Mouse (Mus musculus) CD4-positive helper T cell, adult 2 months (primary cell): ENCODE results near the gene Ptma.
"Not testable (repeated sequence)": the region's sequence is repeated elsewhere in the genome, so short reads cannot be mapped to it uniquely, and the experiment has no call there.

Experiments
- DNase-seq: peaks from one replicate; pipeline ENCODE4 v3.0.0-alpha.2; 2012; ENCODE audit warnings: low read depth, missing footprints, low spot score

Gene Ptma

DNA sequence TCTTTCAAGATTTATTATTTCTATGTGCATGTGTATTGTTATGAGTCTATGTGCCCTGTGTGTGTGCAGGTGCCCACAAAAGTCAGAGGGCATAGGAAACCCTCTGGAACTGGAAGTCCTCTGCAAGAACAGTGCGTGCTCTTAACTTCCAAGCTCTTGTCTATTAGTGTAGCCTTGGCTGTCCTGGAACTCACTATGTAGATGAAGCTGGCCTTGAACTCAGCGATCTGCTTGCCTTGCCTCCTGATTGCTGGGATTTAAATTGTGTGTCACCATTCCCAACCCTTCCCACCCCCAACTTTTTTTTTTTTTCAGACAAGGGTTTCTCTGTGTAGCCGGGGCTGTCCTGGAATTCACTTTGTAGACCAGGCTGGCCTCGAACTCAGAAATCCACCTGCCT, 30.2 kb upstream of the Ptma start:
- no peak for DNase-seq

- no peak for DNase-seq
These were observed 29.2 kb upstream of the Ptma start for GRCm38 (mm10) chr1:86497361-86497760.

DNA sequence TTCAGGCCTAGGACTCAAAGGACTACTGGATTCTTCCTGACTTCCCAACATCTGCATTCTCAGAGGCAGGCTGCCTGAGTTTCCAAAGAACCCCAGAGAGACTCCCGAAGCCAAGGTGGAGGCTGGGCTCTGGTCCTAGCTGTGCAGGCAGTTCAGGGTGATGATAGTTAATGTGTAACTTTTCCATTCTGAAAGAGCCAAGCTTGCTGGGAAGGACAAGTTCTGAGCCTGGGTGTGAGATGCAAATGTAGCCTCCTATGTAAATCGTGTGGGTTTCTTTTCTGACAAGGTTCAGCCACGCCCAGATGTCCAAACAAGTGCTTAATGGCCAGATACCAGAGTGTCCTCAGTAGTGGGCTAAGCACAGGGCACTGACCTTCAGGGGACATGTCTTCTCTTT, 28.5 kb upstream of the Ptma start:
- DNase-seq = no peak

DNA sequence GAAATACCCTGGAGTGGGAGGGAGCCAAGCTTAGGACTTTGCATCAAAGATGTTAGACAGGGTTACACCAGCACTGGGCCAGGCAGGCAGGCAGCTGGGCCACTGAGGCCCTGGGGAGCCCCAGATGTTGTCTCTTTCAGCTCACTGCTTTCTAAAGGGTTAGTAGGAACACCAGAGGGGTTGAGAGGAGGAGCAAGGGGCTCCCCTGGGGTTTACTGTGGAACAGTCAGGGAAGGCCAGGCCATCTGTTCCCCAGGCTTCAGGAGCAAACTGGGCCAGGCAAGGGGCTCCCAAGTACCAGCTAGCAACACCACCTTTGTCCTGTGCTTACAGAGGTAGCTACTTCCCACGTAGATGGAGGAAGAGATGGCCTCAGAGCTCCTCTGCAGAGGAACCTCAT, 27.9 kb upstream of the Ptma start:
- no peak for DNase-seq

DNA sequence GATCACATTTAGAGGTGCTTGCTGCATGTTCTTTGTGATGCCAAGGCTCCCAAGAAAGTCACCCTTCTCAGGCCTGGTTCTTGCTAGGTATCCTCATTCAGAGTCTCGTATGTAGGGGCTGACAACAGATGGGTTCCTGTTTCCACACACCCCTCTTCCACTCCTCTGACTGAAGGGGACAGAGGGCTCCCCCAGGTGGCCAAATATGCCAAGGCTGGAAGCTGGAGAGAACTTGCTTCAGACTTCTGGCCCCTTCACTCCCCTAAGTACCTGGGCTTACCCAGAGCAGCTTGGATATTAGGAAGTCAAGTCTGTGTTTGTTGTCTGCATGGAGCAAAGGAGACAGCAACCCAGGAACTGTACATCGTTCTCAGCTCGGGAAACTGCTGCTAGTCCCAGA, 26.6 kb upstream of the Ptma start:
- peak; percentile 57 for DNase-seq

DNA sequence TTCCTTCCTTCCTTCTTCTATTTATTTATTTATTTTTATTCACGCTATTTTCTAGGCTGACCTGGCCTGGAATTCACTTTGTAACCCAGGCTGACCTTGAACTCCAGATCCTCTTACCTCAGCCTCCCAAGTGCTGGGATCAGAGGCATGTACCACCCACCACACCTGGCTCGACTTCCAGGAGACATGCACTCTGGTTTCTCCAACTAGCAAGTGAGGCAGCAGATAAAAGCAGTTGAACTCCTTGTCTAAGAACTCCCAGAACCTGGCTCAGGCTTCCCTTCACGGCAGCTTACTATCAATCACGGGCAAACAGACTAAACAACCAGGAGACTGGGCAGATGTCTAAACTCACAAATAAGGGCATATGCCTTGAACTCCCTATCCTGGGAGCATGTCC, 25.8 kb upstream of the Ptma start:
- DNase-seq = no peak

DNA sequence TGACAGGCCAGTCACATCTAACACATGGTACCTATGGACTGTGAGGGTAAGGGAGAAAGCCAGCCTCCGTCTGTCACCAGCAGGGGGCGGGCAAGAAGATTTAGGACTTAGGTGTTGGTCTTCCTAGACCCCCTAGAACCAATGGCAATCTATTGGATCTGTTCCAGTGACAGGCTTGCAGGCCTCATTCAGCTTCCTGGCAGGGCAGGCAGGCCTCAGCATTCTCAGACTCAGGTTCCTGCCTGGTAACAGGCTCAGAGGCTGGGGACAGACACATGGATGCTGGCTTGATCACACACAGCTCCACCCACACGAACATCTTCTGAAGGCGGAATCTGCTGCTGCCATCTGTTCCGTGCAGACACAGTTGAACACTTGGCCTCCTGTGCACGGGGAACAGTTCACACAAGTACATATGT, 25.4 kb upstream of the Ptma start:
- DNase-seq = peak; percentile 71

DNA sequence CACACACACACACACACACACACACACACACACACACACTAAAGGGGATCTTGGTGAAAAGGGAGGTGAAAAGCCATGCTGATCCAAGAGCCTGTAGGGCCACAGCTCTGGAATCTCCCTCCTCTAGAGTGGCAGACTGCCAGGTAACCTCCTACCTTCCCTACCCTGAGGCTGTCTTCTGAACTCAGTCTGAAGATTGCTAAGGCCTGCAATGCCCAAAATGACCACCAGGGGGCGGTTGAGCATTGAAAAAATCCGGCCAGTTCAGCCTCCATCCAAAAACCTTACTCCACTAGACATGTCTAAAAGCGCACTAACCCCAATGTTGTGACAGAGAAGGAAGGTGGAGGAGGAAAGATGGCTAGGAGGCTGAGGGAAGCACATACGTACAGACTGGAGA, 25.0 kb upstream of the Ptma start:
- DNase-seq = peak; percentile 92

DNA sequence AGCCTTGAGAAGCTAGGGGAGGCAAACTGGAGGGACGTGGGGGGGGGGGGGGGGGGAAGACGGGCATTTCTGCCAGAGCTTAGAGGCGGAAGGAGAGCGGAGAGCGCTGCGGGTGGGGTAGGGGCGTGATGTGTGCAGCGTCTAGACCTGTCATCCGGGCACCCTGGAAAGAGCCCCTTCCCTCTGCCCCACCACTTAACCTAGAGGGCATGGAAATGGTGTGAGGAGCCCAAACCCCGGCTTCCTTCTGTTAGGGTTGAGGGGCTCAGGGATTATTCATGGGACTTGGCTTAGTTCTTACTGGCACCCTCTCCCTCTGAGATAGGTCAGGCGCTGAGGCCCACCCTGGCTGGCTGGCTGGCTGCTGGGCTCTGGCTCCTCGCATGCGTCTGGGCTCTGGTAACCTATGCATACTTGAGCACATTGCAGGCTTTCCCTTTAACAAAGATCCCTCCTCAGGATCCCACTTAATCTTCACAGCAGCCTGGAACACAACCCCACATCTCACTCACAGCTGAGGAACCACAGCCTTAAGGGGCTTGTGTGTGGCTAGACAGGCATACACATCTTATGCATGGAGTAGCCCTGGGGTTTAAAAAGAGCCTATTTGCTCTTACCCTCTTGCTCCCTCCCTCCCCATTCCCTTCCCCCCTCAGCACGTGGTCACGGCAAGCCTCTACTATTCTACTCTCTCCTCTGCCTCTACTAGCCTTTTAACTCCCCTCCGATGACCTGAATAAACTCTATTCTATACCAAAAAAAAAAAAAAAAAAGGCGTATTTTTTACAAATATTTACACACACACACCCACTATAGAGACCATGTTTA, 24.1 kb upstream of the Ptma start:
- DNase-seq = peak; percentile 44

GRCm38 (mm10) chr1:86503165-86503747, 23.3 kb upstream of the Ptma start:
- peak; percentile 73 for DNase-seq

DNA sequence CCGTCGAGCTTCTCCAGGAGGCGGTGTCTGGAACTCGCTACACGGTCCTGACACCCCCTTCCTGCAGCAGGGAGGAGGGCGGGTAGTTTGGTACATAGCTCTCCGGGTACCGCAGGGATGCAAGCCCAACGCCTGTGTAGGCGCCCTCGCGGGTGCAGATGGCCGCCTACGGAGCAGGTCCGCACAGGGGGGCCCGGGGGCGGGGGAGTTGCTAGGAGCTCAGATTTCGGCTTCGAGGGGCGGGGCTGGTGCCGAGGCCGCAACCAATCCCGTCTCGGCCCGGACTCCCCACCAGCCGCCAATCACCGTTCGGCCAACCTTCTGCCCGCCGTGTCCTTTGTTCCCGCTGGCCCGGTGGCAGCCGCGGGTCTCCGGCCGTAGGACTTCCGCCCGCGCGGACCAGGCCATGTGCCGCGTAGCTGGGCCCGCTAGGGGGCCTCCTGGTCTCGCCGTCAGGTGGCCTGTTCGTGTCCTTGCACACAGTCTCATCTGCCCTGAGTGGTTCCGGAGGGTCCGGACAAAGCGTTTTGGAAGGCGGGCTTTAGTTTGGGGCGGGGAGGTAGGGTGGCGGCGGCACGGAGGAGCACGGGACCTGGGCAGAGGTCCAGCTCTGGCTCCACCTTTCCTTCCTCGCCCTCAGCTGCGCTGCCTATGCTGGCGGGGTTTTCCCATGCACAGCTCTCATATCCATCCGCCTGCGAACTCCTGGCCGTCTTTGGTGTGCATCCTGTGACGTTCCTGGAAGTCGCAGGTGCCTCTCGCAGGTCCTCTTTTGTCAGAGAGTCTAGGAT, 22.4 kb upstream of the Ptma start:
- DNase-seq = peak; percentile 90

- no peak for DNase-seq
These were observed 21.7 kb upstream of the Ptma start for GRCm38 (mm10) chr1:86504697-86505421.

GRCm38 (mm10) chr1:86505461-86505860, 21.1 kb upstream of the Ptma start:
- no peak for DNase-seq

DNA sequence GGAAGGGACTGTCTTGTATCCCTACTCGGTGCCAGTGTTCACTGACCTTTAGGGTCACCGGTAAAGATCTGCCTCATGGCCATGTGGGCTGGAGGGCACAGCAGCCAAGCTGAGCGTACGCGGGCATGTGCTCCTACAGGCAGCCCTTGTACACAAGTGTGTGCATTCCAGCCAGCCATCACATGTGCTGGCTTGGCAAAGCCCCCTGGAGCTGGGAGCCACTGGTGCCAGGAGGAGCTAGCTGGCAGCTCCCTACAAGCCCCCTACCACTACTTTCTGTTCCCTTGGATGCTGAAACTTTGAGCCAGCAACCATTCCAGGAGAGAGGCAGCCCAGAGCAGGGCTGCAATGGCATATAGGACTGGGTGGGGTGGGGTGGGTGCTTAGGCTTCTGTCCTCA, 20.1 kb upstream of the Ptma start:
- DNase-seq = no peak

DNA sequence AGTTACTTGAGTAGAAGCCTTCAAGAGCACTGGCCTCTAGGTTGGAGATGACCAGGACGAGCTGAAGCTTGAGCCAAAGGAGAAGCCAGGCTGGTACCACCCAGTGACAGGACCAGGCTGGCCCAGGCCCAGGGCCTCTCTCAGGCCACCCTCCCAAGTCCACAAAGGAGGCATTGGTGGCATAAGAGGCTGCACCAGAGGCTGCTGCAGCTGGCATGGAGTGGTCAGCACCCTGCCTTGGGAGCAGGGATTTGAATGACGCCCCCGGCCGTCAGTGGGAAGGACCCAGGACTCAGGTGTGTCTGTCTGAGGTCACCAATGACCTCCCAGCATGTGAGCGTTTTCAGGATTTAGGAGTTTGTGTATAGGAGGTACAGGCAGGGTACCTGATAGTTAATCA, 18.7 kb upstream of the Ptma start:
- DNase-seq = no peak

DNA sequence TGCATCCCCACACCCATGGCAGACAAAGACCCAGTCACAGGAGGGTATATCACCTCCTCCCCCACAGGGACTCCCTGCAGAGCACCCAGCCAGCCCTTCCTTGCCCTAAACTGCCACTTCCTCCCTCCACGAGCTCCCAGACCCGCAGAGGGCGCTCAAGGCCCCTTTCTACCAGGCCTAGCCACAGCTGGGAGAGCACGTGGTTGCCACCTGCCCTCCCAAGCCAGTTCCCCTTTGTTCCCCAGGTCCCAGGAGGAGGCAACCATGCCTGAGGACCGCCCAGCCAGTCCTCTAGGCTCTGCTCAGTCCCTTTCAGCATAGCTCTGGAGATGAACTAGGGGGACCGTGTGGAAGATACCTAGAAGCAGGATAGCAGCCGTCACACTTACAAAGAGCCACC, 17.1 kb upstream of the Ptma start:
- DNase-seq = peak; percentile 86

GRCm38 (mm10) chr1:86510266-86510665, 16.3 kb upstream of the Ptma start:
- no peak for DNase-seq

- no peak for DNase-seq
These were observed 15.7 kb upstream of the Ptma start for GRCm38 (mm10) chr1:86510676-86511441.

DNA sequence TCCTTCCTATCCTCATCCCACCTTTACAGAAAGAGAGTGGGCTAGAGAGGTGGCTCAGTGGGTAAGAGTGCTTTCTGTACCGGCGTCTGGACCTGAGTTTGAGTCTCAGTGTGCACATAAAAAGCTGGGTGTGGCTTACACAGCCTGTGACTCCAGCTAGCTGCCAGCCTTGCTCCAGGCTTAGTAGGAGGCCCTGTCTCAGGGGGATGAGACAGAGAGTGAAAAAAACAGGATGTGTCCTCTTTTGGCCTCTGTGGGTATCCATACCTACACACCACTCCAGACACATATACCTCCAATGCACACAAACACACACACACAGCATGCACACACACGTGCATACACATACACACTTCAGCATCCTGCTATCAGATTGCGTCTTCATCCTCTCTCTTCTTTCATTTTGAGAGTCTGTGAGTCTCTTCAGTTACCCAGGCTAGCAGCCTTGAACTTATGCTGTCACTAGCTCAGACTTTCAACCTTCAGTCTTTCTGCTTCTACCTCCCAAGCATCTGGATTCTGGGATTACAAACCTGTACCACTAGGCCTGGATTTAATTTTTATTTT, 14.3 kb upstream of the Ptma start:
- no peak for DNase-seq

GRCm38 (mm10) chr1:86513031-86513430, 13.5 kb upstream of the Ptma start:
- DNase-seq = not testable (repeated sequence)
